Mouse (Mus musculus) stomach, embryonic 14.5 days (tissue): Measurements from ENCODE around the gene Sae1. TPM values are rescaled to one million over a fixed set of nuclear protein-coding genes. Genes with fewer than 3 reads are reported as not detected.
"Not testable (repeated sequence)": the region's sequence is repeated elsewhere in the genome, so short reads cannot be mapped to it uniquely, and the experiment has no call there.

Experiments used
- ATAC-seq: fragments of 200-750 bp; cut with Nextera tagmentation; 2 replicates; pipeline ENCODE4 v1.8.0; 2017; ENCODE audit warnings: low read depth, moderate TSS enrichment; ENCODE audit not compliant: insufficient number of reproducible peaks, insufficient read depth, low FRiP score
- H3K27ac ChIP-seq: fragments of 300-500 bp; sonication (generic); 2 replicates; pipeline ENCODE4 v1.5.1; 2014; ENCODE audit warnings: mild to moderate bottlenecking, low read length, moderate library complexity, mixed read lengths
- H3K27me3 ChIP-seq: fragments of 300-500 bp; sonication (generic); 2 replicates; pipeline ENCODE4 v1.6.1; 2014; ENCODE audit warnings: low read length, control low read depth, mixed read lengths; ENCODE audit not compliant: control insufficient read depth, insufficient read depth
- H3K36me3 ChIP-seq: fragments of 300-500 bp; sonication (generic); 2 replicates; pipeline ENCODE4 v1.6.1; 2014; ENCODE audit warnings: mild to moderate bottlenecking, control low read depth, low read length, moderate library complexity, mixed read lengths; ENCODE audit not compliant: control insufficient read depth, insufficient read depth
- H3K4me1 ChIP-seq: fragments of 300-500 bp; sonication (generic); 2 replicates; pipeline ENCODE4 v1.6.1; 2014; ENCODE audit warnings: low read length, control low read depth, mixed read lengths; ENCODE audit not compliant: control insufficient read depth, insufficient read depth
- H3K4me2 ChIP-seq: fragments of 300-500 bp; sonication (generic); replicated peaks from 2 replicates; pipeline ENCODE4 v1.6.1; 2014; ENCODE audit warnings: low read depth, low read length, control low read depth
- H3K4me3 ChIP-seq: fragments of 300-500 bp; sonication (generic); 2 replicates; pipeline ENCODE4 v1.5.1; 2014; ENCODE audit warnings: low read depth, low read length, control low read depth
- H3K9ac ChIP-seq: fragments of 300-500 bp; sonication (generic); replicated peaks from 2 replicates; pipeline ENCODE4 v1.6.1; 2014; ENCODE audit warnings: low read depth, mild to moderate bottlenecking, control low read depth, low read length, moderate library complexity, mixed read lengths
- H3K9me3 ChIP-seq: fragments of 300-500 bp; sonication (generic); 2 replicates; pipeline ENCODE4 v1.6.1; 2016; ENCODE audit warnings: low read depth, low read length, control low read depth; ENCODE audit not compliant: control insufficient read depth
- WGBS: fragments of 180-500 bp; shearing (Covaris S2); extraction: QIAGEN DNeasy Blood & Tissue Kit; methylation state at CpG from one replicate; pipeline ENCODE4 v1.1.7; 2014; 5-methylcytosine and 5-hydroxymethylcytosine counted together
- polyA plus RNA-seq: library from polyadenylated mRNA; unstranded; fragments of >200 nt; fragmentation: Nextera tagmentation; extraction: Ambion mirVana; gene quantifications from 2 replicates; pipeline ENCODE4 v1.2.1, GENCODE M21; 2014

Sae1 gene
- polyA plus RNA-seq, 1 experiment from 2014 or later = 266 TPM

- not testable (repeated sequence) for ATAC-seq, H3K27me3 ChIP-seq, H3K9ac ChIP-seq, H3K36me3 ChIP-seq, H3K9me3 ChIP-seq
- H3K4me1 ChIP-seq = peaks cover 35% of the 10 kb centered on the region
- H3K4me3 ChIP-seq = peak within 1 kb of the TSS; percentile 70
- H3K4me2 ChIP-seq = peak within 1 kb of the TSS; percentile 99
- 29% methylated on average over 1 of the region's 1 CpGs for WGBS
- peak within 1 kb of the TSS; percentile 23; the same call in 1 of the 2 replicates for H3K27ac ChIP-seq
These were observed 79.5 kb downstream of the Sae1 start, which contains the start of gene Bbc3 for GRCm38 (mm10) chr7:16308093-16308492. Bbc3 (plus strand) TSS chr7:16308393.

- H3K4me1 ChIP-seq = peaks cover 28% of the 10 kb centered on the region; the same call in 1 of the 2 replicates
- not testable (repeated sequence) for H3K27me3 ChIP-seq, H3K9ac ChIP-seq, ATAC-seq, H3K27ac ChIP-seq, H3K36me3 ChIP-seq, H3K4me3 ChIP-seq, H3K9me3 ChIP-seq, H3K4me2 ChIP-seq
- WGBS = 71% methylated on average over 6 of the region's 6 CpGs
These were observed 80.5 kb downstream of the Sae1 start for GRCm38 (mm10) chr7:16307141-16307540.

- ATAC-seq = peak; percentile 66
- no peaks in the 10 kb centered on the region for H3K9me3 ChIP-seq
- H3K27me3 ChIP-seq = no peaks in the 10 kb centered on the region
- H3K36me3 ChIP-seq = no peaks in the 10 kb centered on the region
- H3K27ac ChIP-seq = peak overlapping the region; percentile 1; the same call in 1 of the 2 replicates
- 1% methylated on average over 52 of the region's 52 CpGs for WGBS
- peak overlapping the region; percentile 31 for H3K4me3 ChIP-seq
- H3K4me2 ChIP-seq = peak overlapping the region; percentile 71
- H3K4me1 ChIP-seq = 0 out of 2 replicates have a peak, but pooled peaks cover 9% of the 10 kb centered on the region
- 0 out of 2 replicates have a peak overlapping the region, but pooled peaks have one; percentile 7 for H3K9ac ChIP-seq
These were observed 88.1 kb downstream of the Sae1 start for GRCm38 (mm10) chr7:16299419-16300035.

- Histone ChIP-seq H3K36me3 (no peaks in the 10 kb centered on the region), H3K4me3 (no peak overlapping the region), H3K9me3 (no peaks in the 10 kb centered on the region), H3K27me3 (no peaks in the 10 kb centered on the region), H3K9ac (no peak overlapping the region), H3K27ac (no peak overlapping the region), H3K4me1 (0 out of 2 replicates have a peak, but pooled peaks cover 9% of the 10 kb centered on the region), H3K4me2 (peak overlapping the region; percentile 71; the same call in 1 of the 2 replicates)
- ATAC-seq = no peak
- 81% methylated on average over 5 of the region's 5 CpGs for WGBS
These were observed 88.7 kb downstream of the Sae1 start for GRCm38 (mm10) chr7:16298927-16299326.

- 63% methylated on average over 2 of the region's 2 CpGs for WGBS
- no peak for ATAC-seq
- H3K36me3 ChIP-seq = no peaks in the 10 kb centered on the region
- no peak overlapping the region for H3K4me2 ChIP-seq
- no peaks in the 10 kb centered on the region for H3K9me3 ChIP-seq
- 0 out of 2 replicates have a peak, but pooled peaks cover 9% of the 10 kb centered on the region for H3K4me1 ChIP-seq
- H3K27ac ChIP-seq = no peak overlapping the region
- no peak overlapping the region for H3K9ac ChIP-seq
- H3K4me3 ChIP-seq = no peak overlapping the region
- no peaks in the 10 kb centered on the region for H3K27me3 ChIP-seq
These were observed 90.0 kb downstream of the Sae1 start for GRCm38 (mm10) chr7:16297616-16298015.

GRCm38 (mm10) chr7:16296766-16297390 lies 90.7 kb downstream of the Sae1 start:
- Histone ChIP-seq H3K27me3 (no peaks in the 10 kb centered on the region), H3K9ac (peak overlapping the region; percentile 26; the same call in 1 of the 2 replicates), H3K4me3 (peak overlapping the region; percentile 16), H3K4me1 (0 out of 2 replicates have a peak, but pooled peaks cover 9% of the 10 kb centered on the region), H3K9me3 (no peaks in the 10 kb centered on the region), H3K4me2 (peak overlapping the region; percentile 49), H3K36me3 (no peaks in the 10 kb centered on the region), H3K27ac (peak overlapping the region; percentile 61; the same call in 1 of the 2 replicates)
- 1% methylated on average over 22 of the region's 22 CpGs for WGBS
- ATAC-seq = peak; percentile 42

- ATAC-seq = no peak
- peak overlapping the region; percentile 49; the same call in 1 of the 2 replicates for H3K4me2 ChIP-seq
- H3K4me3 ChIP-seq = no peak overlapping the region; the same call in 1 of the 2 replicates
- no peaks in the 10 kb centered on the region for H3K27me3 ChIP-seq
- H3K9me3 ChIP-seq = no peaks in the 10 kb centered on the region
- 0 out of 2 replicates have a peak, but pooled peaks cover 9% of the 10 kb centered on the region for H3K4me1 ChIP-seq
- 31% methylated on average over 2 of the region's 2 CpGs for WGBS
- H3K36me3 ChIP-seq = no peaks in the 10 kb centered on the region
- peak overlapping the region; percentile 61; the same call in 1 of the 2 replicates for H3K27ac ChIP-seq
- no peak overlapping the region for H3K9ac ChIP-seq
These were observed 91.5 kb downstream of the Sae1 start for GRCm38 (mm10) chr7:16296146-16296545.

GRCm38 (mm10) chr7:16295321-16295900 lies 92.2 kb downstream of the Sae1 start:
- H3K4me3 ChIP-seq = peak overlapping the region; percentile 43
- 0 out of 2 replicates have a peak, but pooled peaks cover 9% of the 10 kb centered on the region for H3K4me1 ChIP-seq
- no peaks in the 10 kb centered on the region for H3K27me3 ChIP-seq
- H3K4me2 ChIP-seq = peak overlapping the region; percentile 83
- H3K36me3 ChIP-seq = no peaks in the 10 kb centered on the region
- H3K27ac ChIP-seq = peak overlapping the region; percentile 84
- 2% methylated on average over 41 of the region's 41 CpGs for WGBS
- H3K9me3 ChIP-seq = no peaks in the 10 kb centered on the region
- peak; percentile 59 for ATAC-seq
- 0 out of 2 replicates have a peak overlapping the region, but pooled peaks have one; percentile 7 for H3K9ac ChIP-seq
